Mouse (Mus musculus) adrenal gland, postnatal 36 days (tissue): ENCODE data around the gene Kdm5a. TPM values are rescaled to one million over a fixed set of nuclear protein-coding genes. Genes with fewer than 3 reads are reported as not detected.

ENCODE experiments used
- DNase-seq, 2 experiments: peaks; one replicate each; pipeline ENCODE4 v3.0.0; 2021; ENCODE audit warnings: mixed read lengths in 1 of 2
- long read RNA-seq, 2 experiments: library from polyadenylated mRNA; stranded (forward); transcript quantifications; one replicate each; pipeline ENCODE4 v2.0.0; 2021; ENCODE audit warnings: borderline sequencing depth in 2 of 2
- total RNA-seq, 2 experiments: library from RNA; stranded (reverse); gene quantifications; 2 replicates each; pipeline ENCODE4 v1.2.3; 2021

Gene Kdm5a
- 10 to 100 TPM; 41.4 to 55.7 TPM for total RNA-seq
- long read RNA-seq, experiment 1, partial matches to known transcripts, result 18 of 31 reads
- long read RNA-seq, experiment 1, other reads (novel, unspliced or antisense), result 12 of 31 reads
- long read RNA-seq, experiment 2, partial matches to known transcripts, result 1 of 4 reads
- long read RNA-seq, experiment 2, other reads (novel, unspliced or antisense), result 3 of 4 reads

DNA sequence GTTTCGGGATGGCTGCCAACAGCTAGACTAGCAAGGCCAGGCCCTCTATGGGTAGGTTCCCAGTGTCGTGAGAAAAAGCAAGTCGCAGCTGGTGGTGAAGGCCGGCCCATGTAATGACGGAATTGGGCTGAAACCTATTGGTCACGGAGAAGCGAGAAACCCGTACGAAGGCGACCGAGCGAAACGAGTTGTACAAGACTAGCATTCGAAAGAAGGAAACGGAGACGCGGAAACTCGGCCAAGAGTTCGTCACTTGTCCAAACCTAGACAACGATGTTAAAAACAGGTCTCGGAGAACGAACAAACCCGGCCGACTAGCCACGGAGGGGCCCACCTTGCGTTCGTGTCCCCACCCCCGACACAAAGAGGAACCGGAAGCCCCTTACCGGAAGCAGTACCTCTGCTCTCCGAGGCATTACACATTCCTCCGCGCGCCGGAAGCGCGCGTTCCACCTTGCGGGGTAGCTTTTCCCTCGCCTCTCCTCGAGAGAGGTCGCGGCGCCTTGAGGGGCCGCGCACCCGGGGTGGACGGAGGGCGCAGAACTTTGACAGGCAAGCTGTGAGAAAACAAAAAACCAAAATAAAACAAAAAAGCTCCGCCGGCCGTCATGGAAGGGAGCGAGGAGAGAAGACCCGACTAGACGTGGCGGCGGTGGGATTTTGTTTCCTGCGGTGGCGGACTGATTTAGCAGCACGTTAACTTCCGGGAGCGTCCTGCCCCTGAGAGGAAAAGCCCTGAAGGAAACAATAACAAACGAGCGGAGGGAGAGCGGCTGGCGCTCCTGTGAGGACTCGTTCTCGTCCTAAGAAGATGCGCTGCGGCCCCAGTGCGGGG, at the start of gene Kdm5a, which contains the start of gene Ccdc77:
TSS of gene Kdm5a (plus strand) at position 437 of the 835 bp plus-strand sequence.
TSS of gene Ccdc77 (minus strand) at position 687 of the 835 bp plus-strand sequence.
- peak; percentile 94 for DNase-seq

DNA sequence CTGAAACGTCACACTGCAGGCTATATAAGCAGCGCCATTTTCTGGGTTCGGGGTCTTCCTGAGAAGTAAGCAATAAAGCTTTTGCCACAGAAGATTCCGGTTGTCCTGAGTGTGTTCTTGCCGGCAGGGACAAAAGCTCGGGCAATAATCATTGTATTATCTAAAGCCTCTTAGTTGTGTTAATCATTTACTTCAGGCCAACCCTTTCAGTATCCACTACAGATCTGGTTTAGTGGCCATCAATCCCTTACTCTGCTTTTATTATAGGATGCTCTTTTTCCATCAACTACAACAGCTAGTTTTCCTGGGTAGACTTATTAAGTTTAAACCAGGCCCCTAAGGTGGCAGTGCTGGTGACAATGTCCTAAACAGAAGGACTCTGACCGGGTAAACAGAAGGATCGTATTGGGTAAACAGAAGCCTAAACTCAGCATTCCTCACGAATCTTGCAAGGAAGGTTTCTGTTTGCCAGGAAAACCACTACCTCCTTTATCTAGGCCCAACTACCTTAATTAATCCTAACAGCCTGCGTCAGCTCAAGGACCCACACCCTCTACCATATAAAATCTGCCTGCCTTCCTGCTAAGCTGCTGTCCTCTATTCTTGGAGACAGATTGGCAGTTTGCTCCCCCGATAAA, 45.5 kb upstream of the Kdm5a start:
- DNase-seq, result no peak

DNA sequence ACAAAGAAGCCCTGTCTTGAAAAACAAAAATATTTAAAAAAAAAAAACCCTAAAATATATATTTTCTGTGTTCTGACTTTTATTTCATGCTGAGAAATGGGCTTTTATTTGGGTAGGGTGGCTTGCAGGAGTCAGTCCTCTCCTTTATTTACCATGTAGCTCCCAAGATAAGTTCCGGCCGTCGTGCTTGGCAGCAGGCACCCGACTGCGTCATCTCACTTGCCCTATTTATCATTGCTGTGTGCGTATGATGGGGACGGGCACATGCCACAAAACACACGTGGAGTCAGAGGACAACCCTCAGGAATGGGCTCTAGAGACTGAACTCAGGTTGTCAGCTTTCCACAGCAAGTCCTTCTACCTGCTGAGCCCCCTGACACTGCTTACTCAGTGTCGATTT, 44.8 kb upstream of the Kdm5a start:
- no peak for DNase-seq

DNA sequence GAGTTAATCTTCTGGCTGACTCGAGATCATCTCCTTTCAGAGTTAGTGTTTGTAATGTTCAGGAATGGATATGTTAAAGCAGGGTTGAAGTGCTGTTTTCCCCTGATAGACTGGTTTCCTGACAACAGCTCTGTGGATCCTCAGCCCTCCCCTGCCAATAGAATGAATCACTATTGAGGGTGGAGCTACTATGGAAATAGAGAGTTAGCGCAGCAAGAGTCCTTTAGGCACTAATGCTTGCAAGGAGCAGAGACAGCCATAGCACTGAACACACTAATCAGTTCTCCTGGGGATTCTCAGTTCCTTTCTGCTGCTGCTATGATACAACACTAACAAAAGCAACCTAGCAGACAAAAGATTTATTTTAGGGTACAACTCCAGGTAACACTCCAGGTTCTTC, 43.6 kb upstream of the Kdm5a start:
- no peak for DNase-seq

DNA sequence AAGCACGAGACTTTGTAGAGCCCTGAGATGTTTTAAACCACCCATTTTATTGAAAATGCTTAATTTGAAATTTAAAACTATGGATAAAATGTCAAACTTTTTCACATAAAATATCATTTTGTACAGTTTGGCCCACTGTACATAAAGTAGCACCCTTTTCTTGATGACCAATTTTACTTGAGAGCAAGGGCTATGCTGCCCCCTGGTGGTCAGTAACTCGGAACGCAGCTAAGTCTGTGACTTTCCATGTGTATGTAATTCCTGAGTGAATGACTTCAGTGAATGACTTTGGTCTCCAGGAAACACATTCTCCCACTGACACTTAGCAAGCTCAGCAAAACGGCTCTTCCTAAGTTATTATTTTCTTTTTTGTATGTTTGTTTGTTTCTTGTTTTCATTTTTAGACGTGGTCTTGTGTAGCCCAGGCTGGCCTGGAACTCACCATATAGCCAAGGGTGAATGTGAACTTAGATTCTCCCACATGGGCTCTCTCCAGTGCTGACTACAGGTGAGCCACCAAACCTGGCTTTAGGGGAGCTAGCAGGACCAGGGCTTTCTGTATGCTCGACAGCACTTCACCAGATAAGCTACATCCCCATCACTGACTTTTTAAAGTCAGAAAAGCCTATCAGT, 39.5 kb upstream of the Kdm5a start:
- peak; percentile 59 to 83 for DNase-seq

DNA sequence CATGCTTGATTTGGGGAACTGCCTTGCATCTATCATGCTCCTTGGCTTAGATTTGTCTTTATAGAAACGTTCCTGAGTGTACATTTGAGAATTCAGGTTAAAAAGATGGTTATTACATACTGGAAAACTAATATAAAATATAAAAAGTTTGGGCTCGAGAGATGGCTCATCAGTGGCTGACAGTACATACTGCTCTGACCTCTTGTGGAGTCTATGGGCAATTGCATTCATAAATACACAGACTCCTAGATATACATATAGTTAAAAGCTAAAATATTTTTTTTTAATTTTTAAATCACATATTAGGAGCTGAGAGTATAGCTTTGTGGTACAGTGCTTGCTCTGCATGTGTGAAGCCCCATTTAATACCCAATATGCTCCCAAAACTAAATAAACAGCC, 31.6 kb upstream of the Kdm5a start:
- no peak for DNase-seq

DNA sequence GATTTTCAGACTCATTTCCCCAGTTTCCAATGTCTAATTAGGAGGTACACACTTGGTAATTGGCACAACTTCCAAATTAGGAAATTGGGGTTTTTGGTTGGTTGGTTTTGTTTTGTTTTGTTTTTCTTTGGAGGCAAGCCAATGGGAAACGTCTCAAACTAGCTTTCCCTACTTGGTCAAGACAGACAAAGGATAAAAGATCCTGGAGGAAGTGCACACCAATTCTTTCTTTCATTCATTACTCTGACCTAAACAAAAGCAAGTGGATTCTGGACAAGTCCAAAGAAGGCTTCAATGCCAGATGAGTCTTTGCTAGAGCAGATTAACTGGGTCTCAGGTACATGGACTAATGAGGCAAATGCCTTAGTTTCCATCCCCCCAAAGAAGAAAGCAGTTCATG, 19.9 kb upstream of the Kdm5a start:
- DNase-seq, result no peak

DNA sequence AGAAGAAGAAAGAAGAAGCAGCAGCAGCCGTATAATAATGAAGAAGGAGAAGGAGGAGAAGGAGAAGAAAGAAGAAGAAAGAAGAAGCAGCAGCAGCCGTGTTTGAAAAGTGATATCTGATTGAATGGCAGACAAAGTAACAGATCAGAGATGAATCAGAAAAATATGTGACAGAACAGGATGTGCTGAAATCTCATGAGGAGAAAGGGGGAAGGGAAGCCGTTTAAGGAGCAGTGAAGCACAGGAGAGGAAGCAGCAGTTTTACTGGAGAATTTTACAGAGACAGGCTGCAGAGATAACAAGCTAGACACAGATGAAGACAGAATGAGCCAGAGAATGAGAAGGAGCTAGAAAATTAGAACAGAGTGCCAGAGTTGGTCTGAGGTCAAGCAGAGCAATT, 14.9 kb upstream of the Kdm5a start:
- no peak for DNase-seq

DNA sequence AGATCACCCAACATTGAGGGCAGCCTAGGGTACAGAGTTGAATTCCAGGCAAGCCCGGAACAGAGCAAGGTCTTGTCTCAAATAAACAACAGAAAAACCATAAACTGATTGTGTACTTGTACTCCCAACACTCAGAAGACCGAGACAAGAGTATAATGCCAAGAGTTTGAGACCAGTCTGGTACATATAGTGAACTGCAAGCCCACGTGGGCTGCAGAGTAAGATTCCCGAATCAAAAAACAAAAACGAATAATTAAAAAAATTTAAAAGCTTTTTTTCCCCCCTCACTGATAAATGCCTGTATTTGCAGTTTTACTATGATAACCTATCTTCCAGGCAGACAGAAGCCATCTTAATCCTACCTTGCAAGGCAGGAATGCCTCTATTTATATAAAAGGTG, 7.4 kb upstream of the Kdm5a start:
- no peak for DNase-seq

DNA sequence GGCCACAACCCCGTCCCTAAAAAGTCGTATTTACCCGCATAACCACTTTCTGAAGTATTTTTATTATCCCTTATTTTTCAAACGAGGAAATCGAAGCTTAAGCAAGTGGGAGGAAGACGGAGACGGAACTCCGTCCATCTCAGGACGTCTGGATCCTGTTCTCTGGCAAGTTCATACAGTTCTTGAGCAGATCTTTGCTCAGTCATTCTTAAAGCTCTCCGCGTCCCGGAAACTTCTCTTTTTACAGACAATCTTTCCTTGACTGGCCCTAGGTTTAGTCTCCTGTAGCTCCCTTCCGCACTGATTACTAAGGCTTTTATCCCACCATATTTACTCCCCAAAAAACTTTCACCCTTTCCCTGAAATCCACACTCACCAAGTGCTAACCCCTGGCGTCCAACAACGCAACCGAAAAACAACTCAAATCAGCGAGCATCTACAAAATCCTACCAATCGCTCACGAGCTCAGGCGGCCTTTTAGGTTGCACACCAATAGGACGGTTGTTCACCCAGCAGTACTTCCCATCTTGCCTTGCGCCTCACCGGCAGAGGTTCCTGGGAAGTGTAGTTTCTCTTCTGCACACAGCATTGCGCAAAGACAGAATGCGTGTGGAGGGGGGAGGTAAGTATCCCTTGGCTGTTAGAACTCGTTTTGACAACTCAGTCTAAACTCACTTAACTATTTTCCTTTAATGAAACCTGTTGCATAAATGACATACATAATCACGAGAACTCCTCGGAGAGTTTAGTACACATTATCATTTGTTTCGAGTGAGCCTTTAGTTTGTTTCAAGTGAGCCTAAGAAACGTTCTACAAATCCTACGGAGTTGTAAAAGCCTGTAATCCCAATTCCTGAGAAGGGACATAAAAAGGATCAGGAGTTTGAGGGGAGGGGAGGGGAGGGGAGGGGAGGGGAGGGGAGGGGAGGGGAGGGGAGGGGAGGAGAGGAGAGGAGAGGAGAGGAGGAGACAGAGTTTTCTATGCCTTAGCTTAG, 6.7 kb upstream of the Kdm5a start:
- DNase-seq, result peak; percentile 85 to 86

DNA sequence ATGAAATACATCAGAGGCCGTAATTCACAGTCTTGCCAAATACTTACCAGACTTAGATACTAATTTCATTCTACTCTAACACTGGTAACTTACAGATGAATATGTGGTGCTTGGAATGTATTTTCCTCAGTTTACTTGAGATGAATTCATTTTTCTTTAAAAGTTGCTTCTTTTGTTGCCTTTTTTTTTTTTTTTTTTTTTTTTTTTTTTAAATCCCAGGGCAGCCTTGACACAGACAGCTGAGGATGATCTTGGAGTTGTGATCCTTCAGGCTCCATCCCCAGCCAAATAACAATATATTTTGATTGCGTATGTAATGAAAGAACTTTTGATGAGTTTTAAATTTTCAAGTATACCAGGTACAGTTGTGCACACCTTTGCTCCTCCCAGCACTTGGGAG, 1.8 kb upstream of the Kdm5a start:
- DNase-seq, result no peak

DNA sequence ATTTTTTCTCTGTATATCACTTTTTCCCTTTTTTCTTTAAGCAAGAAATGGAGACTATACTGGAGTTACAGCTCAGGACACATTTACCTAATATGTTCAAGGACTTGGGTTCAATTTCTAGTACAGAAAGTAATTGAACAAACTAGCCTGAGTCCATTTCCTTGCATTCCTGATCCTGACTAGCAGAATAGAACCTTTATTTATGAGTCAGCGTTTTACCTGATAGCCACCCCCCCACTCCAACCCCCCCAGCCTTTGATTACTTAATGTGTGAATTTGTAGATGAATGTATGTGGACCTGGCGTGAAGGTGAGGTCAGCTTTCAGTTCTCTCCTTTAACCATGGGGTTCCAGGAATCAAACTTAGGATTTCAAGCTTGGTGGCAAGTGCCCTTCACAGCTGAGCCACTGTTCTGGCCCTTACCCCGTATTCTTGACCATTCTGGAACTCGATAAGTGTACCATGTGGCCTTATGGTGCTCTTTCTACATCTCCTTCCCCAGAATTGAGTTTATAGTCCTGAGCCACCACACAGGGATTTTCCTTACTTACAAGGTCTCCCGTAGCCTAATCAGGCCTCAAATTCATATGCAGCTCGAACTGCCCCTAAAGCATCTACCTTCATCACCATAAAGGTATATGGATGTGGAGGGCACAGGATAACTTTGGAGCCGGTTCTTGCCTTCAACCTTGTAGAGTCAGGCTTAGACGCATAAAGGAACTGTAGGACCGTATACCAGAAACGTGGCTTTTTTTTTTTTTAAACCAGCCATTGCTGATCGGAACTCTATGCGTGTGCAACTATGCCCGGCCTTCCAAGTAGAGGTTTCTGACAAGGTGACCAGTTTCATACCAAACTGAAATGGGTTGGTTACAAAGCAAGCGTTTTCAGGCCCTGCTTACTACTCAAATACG, 893 bp upstream of the Kdm5a start:
- DNase-seq, result peak in 1 of 2 experiments; percentile 5

DNA sequence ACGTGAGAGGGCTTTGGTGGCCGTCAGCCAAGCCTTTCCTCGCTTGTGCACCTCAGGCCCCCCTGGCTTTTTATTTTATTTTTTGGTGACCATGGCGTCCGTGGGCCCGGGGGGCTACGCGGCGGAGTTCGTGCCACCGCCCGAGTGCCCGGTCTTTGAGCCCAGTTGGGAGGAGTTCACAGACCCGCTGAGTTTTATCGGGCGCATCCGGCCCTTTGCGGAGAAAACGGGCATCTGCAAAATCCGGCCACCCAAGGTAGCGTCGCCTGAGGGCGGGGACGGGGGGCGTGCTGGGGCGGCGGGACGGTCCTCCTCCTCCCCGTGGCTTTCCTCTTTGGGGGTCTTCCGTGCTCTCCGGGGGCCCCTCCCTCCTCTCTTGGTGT, 590 bp downstream of the Kdm5a start:
- DNase-seq, result peak in 1 of 2 experiments; percentile 26

DNA sequence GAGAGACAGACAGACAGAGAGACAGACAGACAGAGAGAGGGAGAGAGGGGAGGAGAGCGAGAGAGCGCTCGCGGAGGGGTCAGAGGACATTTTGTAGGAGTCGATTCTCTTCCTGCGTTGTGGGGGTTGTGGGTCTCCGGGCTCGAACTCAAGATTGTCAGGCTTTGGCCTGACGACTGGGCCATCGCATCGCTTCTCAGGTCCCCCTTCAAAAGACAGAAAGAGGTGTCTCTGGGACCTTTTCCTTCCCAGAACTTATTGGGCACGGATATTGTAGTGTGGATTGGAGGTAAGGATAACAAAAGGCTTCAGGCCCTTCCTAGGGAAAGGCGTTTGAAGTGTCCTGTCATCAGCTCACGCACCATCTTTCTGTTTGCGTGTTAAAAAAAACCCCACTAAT, 1.1 kb downstream of the Kdm5a start:
- DNase-seq, result peak; percentile 2 to 8

DNA sequence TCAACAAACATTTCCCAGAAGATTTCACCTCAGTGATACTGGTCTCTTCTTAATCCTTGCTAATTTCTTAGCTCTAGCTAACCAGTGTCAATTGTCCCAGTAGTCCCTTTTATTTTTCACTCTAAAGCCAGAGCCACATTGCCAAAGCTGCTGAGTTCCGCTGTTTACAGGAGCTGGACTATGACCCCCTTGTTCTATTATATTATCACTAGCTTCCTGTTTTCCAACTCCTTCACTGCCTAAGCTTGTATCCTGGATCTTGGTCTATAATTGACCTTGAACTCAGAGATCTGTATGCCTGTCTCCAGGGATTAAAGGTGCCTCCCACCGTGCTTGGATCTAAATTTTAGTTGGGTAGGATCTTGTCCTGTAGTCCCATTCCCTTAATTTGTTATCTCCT, 12.8 kb downstream of the Kdm5a start:
- DNase-seq, result no peak

DNA sequence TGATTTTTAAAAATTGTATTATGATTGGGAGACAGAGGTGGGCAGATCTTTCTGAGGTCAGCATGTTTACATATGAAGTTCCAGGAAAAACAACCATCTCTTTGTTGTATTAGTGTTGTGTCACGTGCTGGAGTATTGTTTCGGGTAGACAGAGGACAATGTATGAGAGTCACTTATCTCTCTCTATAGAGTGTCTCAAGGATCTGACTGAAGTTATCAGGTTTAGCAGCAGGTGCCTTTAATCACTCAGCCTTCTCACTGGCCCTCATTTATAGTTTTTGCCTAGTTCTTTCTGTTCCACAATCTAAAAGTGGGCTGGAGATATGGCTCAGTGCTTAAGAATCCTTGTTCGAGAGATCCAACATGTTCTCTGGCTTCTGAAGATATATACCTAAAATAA, 26.1 kb downstream of the Kdm5a start:
- DNase-seq, result no peak

DNA sequence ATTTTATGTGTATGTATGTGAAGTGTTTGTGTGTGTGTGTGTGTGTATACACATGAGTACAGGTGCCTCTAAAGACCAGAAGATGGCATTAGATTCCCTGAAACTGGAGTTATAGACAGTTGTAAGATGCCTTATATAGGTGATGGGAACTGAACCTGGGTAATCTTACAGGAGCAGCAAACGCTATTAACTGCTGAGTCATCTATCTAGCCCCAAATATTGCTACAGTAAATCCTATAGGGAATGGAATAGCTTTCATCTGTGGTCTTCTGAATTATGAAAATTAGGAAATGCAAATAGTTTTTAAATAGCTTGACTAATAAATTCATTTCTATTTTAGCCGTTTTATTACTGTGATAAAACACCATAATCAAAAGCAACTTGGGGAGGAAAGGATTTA, 28.9 kb downstream of the Kdm5a start:
- no peak for DNase-seq

DNA sequence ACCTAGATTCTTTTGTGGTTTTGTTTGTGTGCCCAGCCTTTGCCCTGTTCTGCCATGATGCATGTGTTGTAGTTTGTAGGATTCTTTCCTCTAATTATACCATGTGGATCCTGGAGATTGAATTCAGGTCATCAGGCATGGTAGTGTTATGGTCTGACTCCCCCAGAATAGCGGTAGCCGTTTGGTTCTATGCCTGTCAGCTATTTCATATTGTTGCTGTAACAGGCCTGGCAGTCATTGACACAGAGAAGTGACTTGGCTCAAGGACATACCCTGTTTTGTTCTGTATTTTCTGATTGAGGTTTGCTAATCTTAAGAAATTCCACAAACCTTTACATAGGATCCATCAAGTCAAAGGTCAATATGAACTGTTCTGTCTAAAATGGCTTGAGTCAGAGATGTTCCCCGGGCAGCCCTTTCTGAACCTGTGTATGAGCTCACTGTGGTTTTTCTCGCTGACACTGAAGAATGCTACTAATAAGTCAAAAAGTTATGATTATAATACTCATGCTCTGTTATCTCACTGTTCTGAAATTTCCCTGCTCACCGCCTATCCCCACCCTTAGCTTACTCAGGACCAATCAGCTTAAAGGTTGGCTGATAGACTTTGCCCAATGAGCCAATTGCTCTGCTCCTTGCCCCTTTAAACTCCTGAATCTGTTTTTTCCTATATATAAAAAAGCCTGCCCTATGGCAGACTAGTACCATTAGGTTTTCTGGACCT, 31.9 kb downstream of the Kdm5a start:
- peak; percentile 30 to 48 for DNase-seq

DNA sequence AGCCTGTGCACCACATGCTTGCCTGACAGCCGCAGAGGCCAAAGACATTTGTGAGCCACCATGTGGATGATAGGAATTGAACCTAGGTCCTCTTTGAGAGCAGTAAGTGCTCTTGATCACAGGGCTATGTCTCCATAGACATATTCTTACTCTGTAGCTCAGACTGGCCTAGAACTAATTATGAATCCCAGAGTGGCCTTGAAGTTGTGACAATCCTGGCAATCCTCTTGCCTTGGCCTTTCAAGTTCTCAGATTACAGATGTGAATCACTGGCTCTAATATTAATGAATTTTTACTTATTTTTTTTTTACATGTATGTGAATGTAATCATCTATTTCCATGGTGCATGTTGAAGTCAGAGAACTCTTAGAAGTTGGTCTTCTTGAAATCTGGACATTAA, 40.0 kb downstream of the Kdm5a start:
- peak; percentile 27 to 37 for DNase-seq

DNA sequence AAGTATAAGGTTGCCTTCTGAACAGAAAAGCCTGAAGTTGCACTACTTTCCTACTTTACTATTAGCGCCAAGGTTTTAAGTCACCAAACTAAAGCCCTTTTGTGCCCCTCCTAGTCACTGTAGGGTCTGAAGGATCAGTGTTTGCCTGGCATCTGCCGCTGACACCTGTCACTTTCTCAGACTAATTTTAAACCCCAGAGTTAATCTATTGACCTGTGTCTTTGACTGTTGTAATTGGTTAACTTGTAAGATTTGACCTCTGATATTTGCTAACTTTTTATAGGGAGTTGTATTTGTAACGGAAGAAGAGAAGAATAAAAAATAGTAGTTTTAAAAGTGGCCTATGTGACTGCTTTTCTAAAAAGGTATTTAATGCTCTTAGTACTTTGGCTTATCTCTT, 74.2 kb downstream of the Kdm5a start:
- no peak for DNase-seq
